Mouse (Mus musculus): Measurements from ENCODE around the gene 1700008P02Rik. TPM values are rescaled to one million over a fixed set of nuclear protein-coding genes. Genes with fewer than 3 reads are reported as not detected.
"Not testable (repeated sequence)": the region's sequence is repeated elsewhere in the genome, so short reads cannot be mapped to it uniquely, and the experiment has no call there.

Gene 1700008P02Rik
- total RNA-seq (2021) = not detected

DNA sequence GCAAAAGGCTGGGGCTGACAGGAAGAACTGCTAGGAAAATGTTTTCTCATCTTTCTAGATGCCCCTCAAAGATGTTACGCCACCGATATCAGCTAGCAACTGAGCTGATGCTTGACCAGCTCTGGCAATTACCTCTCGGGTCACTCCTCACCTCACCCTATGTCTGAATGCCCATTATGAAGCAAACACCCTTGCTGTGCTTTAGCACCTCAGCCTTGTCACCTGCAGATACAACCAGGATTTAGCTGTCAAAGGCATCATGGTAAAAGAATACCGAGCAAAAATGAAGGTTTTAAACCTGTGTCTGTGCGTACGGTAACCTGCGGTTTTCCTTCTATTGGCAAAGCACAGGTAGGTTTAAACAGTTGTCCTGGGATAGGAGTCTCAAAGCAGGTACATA is at the start of gene 1700008P02Rik:
1700008P02Rik (minus strand) TSS at position 101 of the 400 bp plus-strand sequence.
- DNase-seq = no peak

GRCm38 (mm10) chr3:6649411-6649810 is 29.2 kb upstream of the 1700008P02Rik start:
- no peak for DNase-seq

DNA sequence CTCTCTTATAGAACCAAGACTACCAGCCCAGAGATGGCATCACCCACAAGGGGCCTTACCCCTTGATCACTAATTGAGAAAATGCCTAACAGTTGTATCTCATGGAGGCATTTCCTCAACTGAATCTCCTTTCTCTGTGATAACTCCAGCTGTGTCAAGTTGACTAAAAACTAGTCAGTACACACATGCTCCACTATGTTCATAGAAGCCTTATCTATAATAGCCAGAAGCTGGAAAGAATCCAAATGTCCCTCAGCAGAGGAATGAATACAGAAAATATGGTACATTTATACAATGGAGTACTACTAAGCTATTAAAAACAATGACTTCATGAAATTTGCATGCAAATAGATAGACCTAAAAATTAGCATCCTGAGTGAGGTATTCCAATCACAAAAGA is 17.9 kb upstream of the 1700008P02Rik start:
- not testable (repeated sequence) for DNase-seq

DNA sequence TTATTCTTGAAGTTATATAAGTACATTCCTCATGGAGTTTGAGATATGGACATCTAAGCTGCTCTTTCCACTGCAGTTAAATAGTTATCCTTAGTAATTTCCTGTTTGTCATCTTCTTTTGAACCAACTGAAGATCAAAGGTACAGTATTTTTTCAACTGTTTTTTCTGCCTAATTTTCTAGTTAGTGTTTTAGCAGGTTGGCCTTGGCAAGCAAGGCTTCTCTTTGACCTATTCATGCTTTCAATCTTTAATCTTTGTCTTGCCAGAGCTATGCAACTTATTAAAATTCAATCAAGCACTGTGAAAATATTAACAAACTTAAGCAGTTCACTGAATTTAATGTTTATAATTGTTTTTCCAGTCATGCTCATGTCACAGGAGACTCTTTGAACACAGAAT is 14.0 kb upstream of the 1700008P02Rik start:
- no peak for DNase-seq

GRCm38 (mm10) chr3:6617881-6618280 is 2.4 kb downstream of the 1700008P02Rik start:
- DNase-seq = no peak
